Mouse (Mus musculus) ES-Bruce4 (cell line): ENCODE measurements around the gene Stum.

Experiments used
- CTCF ChIP-seq: IDR thresholded peaks from one replicate; pipeline ENCODE4 v1.8.1; 2011; ENCODE audit warnings: low read depth, low read length
- EP300 ChIP-seq: IDR thresholded peaks from 2 replicates; pipeline ENCODE4 v1.6.1; 2011; ENCODE audit warnings: low read depth, low read length; ENCODE audit not compliant: insufficient read depth

DNA sequence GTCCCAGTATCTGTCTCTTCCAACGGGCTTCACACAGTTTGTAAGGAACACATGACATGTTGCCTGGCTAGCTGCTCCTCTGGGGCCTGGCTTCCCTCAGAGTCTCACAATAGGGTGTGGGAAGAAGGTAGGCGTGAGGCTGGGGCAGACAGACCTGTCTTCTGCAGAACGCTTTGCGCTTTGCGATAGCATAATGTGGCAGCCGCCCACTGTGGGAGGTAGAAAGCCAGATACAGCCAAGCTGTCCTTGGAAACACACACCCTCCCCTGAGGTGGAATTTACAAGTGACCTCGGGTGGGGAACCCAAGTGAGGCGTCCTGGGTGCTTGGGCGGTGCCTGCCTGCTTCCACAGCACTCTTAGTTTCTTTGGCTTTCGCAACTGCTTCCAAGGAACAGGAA lies 98.8 kb downstream of the Stum start:
- TF ChIP-seq CTCF (no peak), EP300 (no peak)
